Mouse (Mus musculus) large intestine, adult 2 months (tissue): Measurements from ENCODE around the gene Pomgnt1. TPM values are rescaled to one million over a fixed set of nuclear protein-coding genes. Genes with fewer than 3 reads are reported as not detected.

ENCODE experiments used
- DNase-seq: peaks from one replicate; pipeline ENCODE4 v3.0.0-alpha.2; 2012; ENCODE audit warnings: low read depth, low spot score
- WGBS: fragments of 180-500 bp; shearing (Covaris S2); methylation state at CpG from one replicate; pipeline ENCODE4 v1.1.7; 2018; 5-methylcytosine and 5-hydroxymethylcytosine counted together
- polyA plus RNA-seq: library from polyadenylated mRNA; depleted of rRNA; stranded (reverse); fragments of >200 nt; gene quantifications from 2 replicates; pipeline ENCODE4 v1.2.3, GENCODE M21; 2012

Gene Pomgnt1
- polyA plus RNA-seq, 1 experiment = 23.0 TPM

GRCm38 (mm10) chr4:116167404-116167803, 43.8 kb downstream of the Pomgnt1 start, which contains the start of gene Tspan1:
Tspan1 (minus strand) TSS chr4:116167601.
- WGBS = 10% methylated on average over 7 of the region's 7 CpGs
- no peak for DNase-seq

GRCm38 (mm10) chr4:116168617-116169352, 45.1 kb downstream of the Pomgnt1 start:
- 68% methylated on average over 7 of the region's 8 CpGs for WGBS
- DNase-seq = no peak

- no peak for DNase-seq
- 56% methylated on average over 3 of the region's 3 CpGs for WGBS
Measured at GRCm38 (mm10) chr4:116169353-116169672, 45.7 kb downstream of the Pomgnt1 start.

GRCm38 (mm10) chr4:116173072-116173471, 49.4 kb downstream of the Pomgnt1 start, which contains the start of the genes 1700042G07Rik and Gm49337:
1700042G07Rik (plus strand) TSS chr4:116173372.
Gm49337 (plus strand) TSS chr4:116173384.
- WGBS = 83% methylated on average over 6 of the region's 6 CpGs

GRCm38 (mm10) chr4:116173752-116174151, 50.1 kb downstream of the Pomgnt1 start:
- DNase-seq = no peak

More at GRCm38 (mm10) chr4:116173072-116173471, 49.4 kb downstream of the Pomgnt1 start, which contains the start of the genes 1700042G07Rik and Gm49337:
- DNase-seq = no peak

GRCm38 (mm10) chr4:116174466-116175116, 51.0 kb downstream of the Pomgnt1 start:
- DNase-seq = no peak
- WGBS = 19% methylated on average over 6 of the region's 6 CpGs

More at GRCm38 (mm10) chr4:116173752-116174151, 50.1 kb downstream of the Pomgnt1 start:
- WGBS = 95% methylated on average over 4 of the region's 4 CpGs

- DNase-seq = no peak
Measured at GRCm38 (mm10) chr4:116175136-116175535, 51.5 kb downstream of the Pomgnt1 start.

GRCm38 (mm10) chr4:116175711-116176542, 52.3 kb downstream of the Pomgnt1 start:
- DNase-seq = no peak
- WGBS = 32% methylated on average over 7 of the region's 7 CpGs

- no peak for DNase-seq
- 12% methylated on average over 10 of the region's 10 CpGs for WGBS
Measured at GRCm38 (mm10) chr4:116176543-116176988, 52.9 kb downstream of the Pomgnt1 start.

- no peak for DNase-seq
- WGBS = 17% methylated on average over 5 of the region's 5 CpGs
Measured at GRCm38 (mm10) chr4:116177140-116177539, 53.5 kb downstream of the Pomgnt1 start.

GRCm38 (mm10) chr4:116182079-116182478, 58.4 kb downstream of the Pomgnt1 start:
- WGBS = 81% methylated on average over 3 of the region's 3 CpGs
- no peak for DNase-seq

- DNase-seq = no peak
- 70% methylated on average over 12 of the region's 12 CpGs for WGBS
Measured at GRCm38 (mm10) chr4:116182745-116183144, 59.1 kb downstream of the Pomgnt1 start.

GRCm38 (mm10) chr4:116185083-116185482, 61.4 kb downstream of the Pomgnt1 start:
- no peak for DNase-seq
- WGBS = 53% methylated on average over 4 of the region's 4 CpGs

GRCm38 (mm10) chr4:116192286-116192835, 68.7 kb downstream of the Pomgnt1 start:
- 35% methylated on average over 4 of the region's 4 CpGs for WGBS
- no peak for DNase-seq

- no peak for DNase-seq
- WGBS = 71% methylated on average over 9 of the region's 9 CpGs
Measured at GRCm38 (mm10) chr4:116193583-116194383, 70.1 kb downstream of the Pomgnt1 start.

- DNase-seq = no peak
- WGBS = 82% methylated on average over 2 of the region's 2 CpGs
Measured at GRCm38 (mm10) chr4:116198422-116198821, 74.8 kb downstream of the Pomgnt1 start.

- WGBS = 70% methylated on average over 3 of the region's 3 CpGs
- DNase-seq = no peak
Measured at GRCm38 (mm10) chr4:116204422-116204821, 80.8 kb downstream of the Pomgnt1 start.

GRCm38 (mm10) chr4:116206531-116206930, 82.9 kb downstream of the Pomgnt1 start:
- DNase-seq = no peak
- 24% methylated on average over 4 of the region's 4 CpGs for WGBS

- no peak for DNase-seq
- WGBS = 73% methylated on average over 1 of the region's 1 CpGs
Measured at GRCm38 (mm10) chr4:116208891-116209290, 85.3 kb downstream of the Pomgnt1 start.
